Mouse (Mus musculus) liver, embryonic 15.5 days (tissue): ENCODE measurements around the gene Pard3. TPM values are rescaled to one million over a fixed set of nuclear protein-coding genes. Genes with fewer than 3 reads are reported as not detected.
A peak's percentile ranks its signal among the peaks of the same experiment; 100 is the strongest.

Experiments
- ATAC-seq: fragments of 200-750 bp; cut with Nextera tagmentation; 2 replicates; pipeline ENCODE4 v1.8.0; 2017; ENCODE audit warnings: moderate number of reproducible peaks, mild to moderate bottlenecking, moderate library complexity; ENCODE audit not compliant: insufficient read depth
- H3K27ac ChIP-seq: fragments of 300-500 bp; sonication (generic); replicated peaks from 2 replicates; pipeline ENCODE4 v1.5.1; 2015; ENCODE audit warnings: mild to moderate bottlenecking, inconsistent platforms
- H3K27me3 ChIP-seq: fragments of 300-500 bp; sonication (generic); 2 replicates; pipeline ENCODE4 v1.6.1; 2015; ENCODE audit warnings: mild to moderate bottlenecking, inconsistent platforms
- H3K36me3 ChIP-seq: fragments of 300-500 bp; sonication (generic); replicated peaks from 2 replicates; pipeline ENCODE4 v1.6.1; 2015; ENCODE audit warnings: moderate library complexity, mild to moderate bottlenecking, inconsistent platforms
- H3K4me1 ChIP-seq: fragments of 300-500 bp; sonication (generic); replicated peaks from 2 replicates; pipeline ENCODE4 v1.6.1; 2015; ENCODE audit warnings: inconsistent platforms
- H3K4me2 ChIP-seq: fragments of 300-500 bp; sonication (generic); 2 replicates; pipeline ENCODE4 v1.6.1; 2015; ENCODE audit warnings: moderate library complexity, mild to moderate bottlenecking, inconsistent platforms
- H3K4me3 ChIP-seq: fragments of 300-500 bp; sonication (generic); replicated peaks from 2 replicates; pipeline ENCODE4 v1.5.1; 2015; ENCODE audit warnings: mild to moderate bottlenecking, inconsistent platforms
- H3K9ac ChIP-seq: fragments of 300-500 bp; sonication (generic); 2 replicates; pipeline ENCODE4 v1.6.1; 2015; ENCODE audit warnings: moderate library complexity, mild to moderate bottlenecking, inconsistent platforms
- H3K9me3 ChIP-seq: fragments of 300-500 bp; sonication (generic); replicated peaks from 2 replicates; pipeline ENCODE4 v1.6.1; 2016; ENCODE audit warnings: inconsistent platforms
- WGBS: fragments of 180-500 bp; shearing (Covaris S2); methylation state at CpG from one replicate; pipeline ENCODE4 v1.1.7; 2015; ENCODE audit warnings: mixed read lengths; ENCODE audit not compliant: insufficient replicate concordance; 5-methylcytosine and 5-hydroxymethylcytosine counted together
- polyA plus RNA-seq: library from polyadenylated mRNA; unstranded; fragments of >200 nt; fragmentation: Nextera tagmentation; extraction: Ambion mirVana; gene quantifications from 2 replicates; pipeline ENCODE4 v1.2.1, GENCODE M21; 2015

Pard3 gene
- 6.3 and 7.6 TPM in 2 replicates for polyA plus RNA-seq

DNA sequence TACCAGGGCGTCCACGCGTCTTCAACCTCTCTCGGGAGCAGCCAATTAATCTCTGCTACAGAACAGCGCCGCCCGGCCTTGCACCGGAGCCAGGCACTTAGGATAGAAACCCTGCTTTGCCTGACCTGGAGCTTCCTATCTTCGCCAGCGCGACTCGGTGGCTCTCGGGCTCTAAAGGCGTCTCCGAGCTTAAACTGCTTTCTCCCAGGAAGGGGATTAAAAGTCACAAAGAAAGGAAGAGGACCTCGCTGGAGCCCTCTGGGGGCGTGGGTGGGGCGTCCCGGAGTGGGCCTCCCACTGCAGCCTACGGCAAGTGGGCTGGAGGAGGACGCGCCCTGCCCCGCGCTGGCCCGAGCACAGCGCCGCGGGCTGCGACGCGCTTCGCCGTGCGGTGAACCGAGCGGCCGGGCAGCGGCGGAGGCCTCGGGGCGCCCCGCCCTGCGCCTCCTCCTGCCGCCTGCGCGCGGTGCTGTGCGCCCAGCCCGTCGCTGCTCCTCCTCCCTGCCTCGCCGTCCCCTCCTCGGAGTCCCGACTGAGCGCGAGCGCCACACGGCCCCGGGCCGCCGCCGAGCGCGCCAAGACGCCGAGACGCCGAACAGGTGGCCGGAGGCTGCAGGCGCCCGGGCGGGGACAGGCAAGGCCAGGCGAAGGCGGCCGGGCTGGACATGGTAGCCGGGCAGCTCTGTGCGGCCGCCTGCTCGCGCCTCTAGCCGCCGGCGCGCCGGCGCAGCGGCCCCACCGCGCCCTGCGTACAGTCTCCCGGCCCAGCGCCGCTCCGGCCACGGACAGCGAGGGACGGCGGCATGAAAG, at the start of gene Pard3:
Gene Pard3, plus strand, starts transcription at position 343 of the 810 bp plus-strand sequence.
- no peaks in the 10 kb centered on the region for H3K9me3 ChIP-seq
- H3K4me1 ChIP-seq, result peaks cover 13% of the 10 kb centered on the region; the same call in 1 of the 2 replicates
- under 1% methylated on average over 89 of the region's 98 CpGs for WGBS
- peak within 1 kb of the TSS; percentile 71 for H3K27ac ChIP-seq
- H3K36me3 ChIP-seq, result no peaks in the 10 kb centered on the region
- peak within 1 kb of the TSS; percentile 53 for H3K9ac ChIP-seq
- peaks cover 65% of the 10 kb centered on the region for H3K27me3 ChIP-seq
- peak within 1 kb of the TSS; percentile 52 for H3K4me2 ChIP-seq
- peak; percentile 73 for ATAC-seq
- H3K4me3 ChIP-seq, result peak within 1 kb of the TSS; percentile 59

DNA sequence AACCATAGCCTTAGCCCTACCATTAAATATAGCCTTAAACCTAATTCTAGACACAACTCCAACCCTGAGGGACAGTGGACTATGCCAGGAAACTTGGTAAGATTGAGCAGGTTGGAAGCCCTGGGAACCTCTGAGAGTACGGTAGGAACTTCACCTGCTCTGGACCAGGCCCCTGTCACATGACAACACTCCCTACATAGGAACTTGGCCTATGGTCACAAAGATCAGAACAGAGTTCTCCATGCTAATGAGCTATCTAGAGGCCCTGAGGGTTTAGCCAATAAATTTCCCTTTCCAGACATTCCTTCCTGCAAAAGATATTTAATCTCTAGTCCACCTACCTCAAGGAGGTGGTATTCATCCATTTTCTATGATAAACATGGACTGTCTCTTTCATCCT, 41.9 kb upstream of the Pard3 start:
- Histone ChIP-seq H3K4me3 (no peak overlapping the region), H3K4me2 (no peak overlapping the region), H3K27me3 (no peaks in the 10 kb centered on the region), H3K36me3 (no peaks in the 10 kb centered on the region), H3K4me1 (no peaks in the 10 kb centered on the region), H3K9ac (no peak overlapping the region), H3K27ac (no peak overlapping the region), H3K9me3 (no peaks in the 10 kb centered on the region)
- no peak for ATAC-seq
- WGBS, result 70% methylated on average over 1 of the region's 1 CpGs

- Histone ChIP-seq H3K4me3 (no peak overlapping the region), H3K36me3 (no peaks in the 10 kb centered on the region), H3K27ac (no peak overlapping the region), H3K4me1 (no peaks in the 10 kb centered on the region), H3K9me3 (no peaks in the 10 kb centered on the region), H3K4me2 (no peak overlapping the region), H3K9ac (no peak overlapping the region), H3K27me3 (no peaks in the 10 kb centered on the region)
- no peak for ATAC-seq
- WGBS, result 65% methylated on average over 11 of the region's 11 CpGs
Measured at GRCm38 (mm10) chr8:127025256-127025717, 38.4 kb upstream of the Pard3 start.

- 50% methylated on average over 11 of the region's 11 CpGs for WGBS
- ATAC-seq, result no peak
Measured at GRCm38 (mm10) chr8:127025775-127026174, 37.9 kb upstream of the Pard3 start.

GRCm38 (mm10) chr8:127031476-127031875, 32.2 kb upstream of the Pard3 start:
- Histone ChIP-seq H3K9ac (no peak overlapping the region), H3K27ac (no peak overlapping the region), H3K27me3 (no peaks in the 10 kb centered on the region), H3K9me3 (no peaks in the 10 kb centered on the region), H3K4me1 (no peaks in the 10 kb centered on the region), H3K4me3 (no peak overlapping the region), H3K4me2 (no peak overlapping the region), H3K36me3 (no peaks in the 10 kb centered on the region)
- ATAC-seq, result no peak
- WGBS, result 57% methylated on average over 5 of the region's 5 CpGs

More at GRCm38 (mm10) chr8:127025775-127026174, 37.9 kb upstream of the Pard3 start:
- no peak overlapping the region for H3K4me3 ChIP-seq
- no peaks in the 10 kb centered on the region for H3K36me3 ChIP-seq
- H3K9ac ChIP-seq, result no peak overlapping the region
- H3K4me2 ChIP-seq, result no peak overlapping the region
- H3K27me3 ChIP-seq, result no peaks in the 10 kb centered on the region
- no peaks in the 10 kb centered on the region for H3K4me1 ChIP-seq
- no peaks in the 10 kb centered on the region for H3K9me3 ChIP-seq
- H3K27ac ChIP-seq, result no peak overlapping the region

GRCm38 (mm10) chr8:127038928-127039327, 24.8 kb upstream of the Pard3 start:
- Histone ChIP-seq H3K4me2 (no peak overlapping the region), H3K4me1 (no peaks in the 10 kb centered on the region), H3K4me3 (no peak overlapping the region), H3K27ac (no peak overlapping the region), H3K9ac (no peak overlapping the region), H3K27me3 (no peaks in the 10 kb centered on the region), H3K36me3 (no peaks in the 10 kb centered on the region), H3K9me3 (no peaks in the 10 kb centered on the region)
- WGBS, result 53% methylated on average over 4 of the region's 4 CpGs
- no peak for ATAC-seq

DNA sequence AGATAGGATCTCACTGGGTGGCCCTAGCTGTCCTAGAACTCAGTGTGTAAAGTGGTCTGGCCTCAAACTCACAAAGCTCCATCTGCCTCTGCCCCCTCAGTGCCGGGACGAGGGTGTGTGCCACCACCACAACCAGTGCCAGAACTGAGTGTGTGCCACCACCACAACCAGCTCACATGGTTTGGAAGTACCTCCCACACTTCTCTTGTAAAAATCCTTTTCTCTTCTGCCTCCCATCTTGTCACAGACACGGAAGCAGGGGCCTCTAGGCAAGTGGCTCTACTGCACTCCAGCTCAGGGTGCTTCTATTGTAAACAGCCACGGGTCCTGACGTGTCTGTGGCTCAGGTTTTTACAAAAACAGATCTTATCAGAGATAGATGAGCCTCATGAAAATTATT, 13.7 kb upstream of the Pard3 start:
- Histone ChIP-seq H3K27me3 (peaks cover 11% of the 10 kb centered on the region; the same call in 1 of the 2 replicates), H3K4me1 (no peaks in the 10 kb centered on the region), H3K4me2 (no peak overlapping the region), H3K4me3 (no peak overlapping the region), H3K36me3 (no peaks in the 10 kb centered on the region), H3K9ac (no peak overlapping the region), H3K9me3 (no peaks in the 10 kb centered on the region), H3K27ac (no peak overlapping the region)
- 47% methylated on average over 5 of the region's 5 CpGs for WGBS
- no peak for ATAC-seq

DNA sequence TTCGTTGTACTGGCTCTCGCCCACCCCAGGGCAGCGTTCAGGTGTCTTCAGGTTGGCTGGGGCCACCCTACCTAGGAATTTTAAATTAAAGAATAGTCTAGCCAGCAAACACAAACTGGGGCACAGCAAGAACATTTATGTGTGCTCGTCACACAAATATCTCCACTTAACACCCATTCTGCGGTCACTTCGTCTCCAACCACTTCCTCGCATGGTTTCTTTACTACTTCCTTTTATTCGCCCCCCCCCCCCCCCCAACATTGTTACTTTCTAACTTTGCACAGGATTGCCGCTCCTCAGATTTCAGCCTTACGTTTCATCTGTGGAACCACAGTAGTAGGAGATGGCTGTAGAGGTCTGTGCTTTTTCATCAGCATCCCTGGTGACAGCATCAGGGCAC, 11.6 kb upstream of the Pard3 start:
- Histone ChIP-seq H3K27me3 (peaks cover 11% of the 10 kb centered on the region; the same call in 1 of the 2 replicates), H3K4me1 (no peaks in the 10 kb centered on the region), H3K4me2 (no peak overlapping the region), H3K9me3 (no peaks in the 10 kb centered on the region), H3K27ac (no peak overlapping the region), H3K36me3 (no peaks in the 10 kb centered on the region), H3K9ac (no peak overlapping the region), H3K4me3 (no peak overlapping the region)
- 35% methylated on average over 10 of the region's 10 CpGs for WGBS
- no peak for ATAC-seq

- WGBS, result 52% methylated on average over 4 of the region's 4 CpGs
- Histone ChIP-seq H3K4me1 (no peaks in the 10 kb centered on the region), H3K36me3 (no peaks in the 10 kb centered on the region), H3K27ac (no peak overlapping the region), H3K9me3 (no peaks in the 10 kb centered on the region), H3K4me2 (no peak overlapping the region), H3K9ac (no peak overlapping the region), H3K4me3 (no peak overlapping the region), H3K27me3 (peaks cover 18% of the 10 kb centered on the region; the same call in 1 of the 2 replicates)
- ATAC-seq, result no peak
Measured at GRCm38 (mm10) chr8:127055081-127055480, 8.6 kb upstream of the Pard3 start.

- Histone ChIP-seq H3K9me3 (no peaks in the 10 kb centered on the region), H3K4me3 (no peak overlapping the region), H3K9ac (no peak overlapping the region), H3K27ac (no peak overlapping the region), H3K27me3 (peaks cover 33% of the 10 kb centered on the region), H3K4me2 (no peak overlapping the region), H3K4me1 (0 out of 2 replicates have a peak, but pooled peaks cover 4% of the 10 kb centered on the region), H3K36me3 (no peaks in the 10 kb centered on the region)
- no peak for ATAC-seq
- WGBS, result 61% methylated on average over 2 of the region's 2 CpGs
Measured at GRCm38 (mm10) chr8:127058759-127059158, 4.9 kb upstream of the Pard3 start.

- ATAC-seq, result no peak
- no peak overlapping the region for H3K4me2 ChIP-seq
- H3K27me3 ChIP-seq, result peaks cover 44% of the 10 kb centered on the region
Measured at GRCm38 (mm10) chr8:127059826-127060225, 3.9 kb upstream of the Pard3 start.

More at GRCm38 (mm10) chr8:127059826-127060225, 3.9 kb upstream of the Pard3 start:
- 41% methylated on average over 2 of the region's 2 CpGs for WGBS
- Histone ChIP-seq H3K4me1 (0 out of 2 replicates have a peak, but pooled peaks cover 4% of the 10 kb centered on the region), H3K27ac (no peak overlapping the region), H3K4me3 (no peak overlapping the region), H3K9me3 (no peaks in the 10 kb centered on the region), H3K36me3 (no peaks in the 10 kb centered on the region), H3K9ac (no peak overlapping the region)
